Mouse (Mus musculus): ENCODE measurements around the gene Nav2.

- no peak for TF ChIP-seq CTCF (conservative IDR thresholded peaks at IDR 0.05; ENCODE audit: low read length)
- TF ChIP-seq NANOG (IDR thresholded peaks at IDR 0.05; ENCODE audit: borderline replicate concordance, low read length) = no peak
- no peak for TF ChIP-seq POU5F1 (IDR thresholded peaks at IDR 0.05; ENCODE audit: borderline replicate concordance, low read length)
Observed at GRCm38 (mm10) chr7:49199366-49199765, 290.9 kb downstream of the Nav2 start.

Measured in E14TG2a.4 (cell line).